Mouse (Mus musculus): Measurements from ENCODE around the gene Togaram2. TPM values are rescaled to one million over a fixed set of nuclear protein-coding genes. Genes with fewer than 3 reads are reported as not detected.

Togaram2 gene
- polyA plus RNA-seq, 2 experiments: 0.02 TPM; not detected in 1

- no peaks in the 10 kb centered on the region for H3K9me3 ChIP-seq (ENCODE audit: control insufficient read depth, low read length)
- H3K4me3 ChIP-seq (ENCODE audit: insufficient read depth in 1 of 2, low read depth in 2 of 2, low read length in 2 of 2): no peak overlapping the region
- no peak overlapping the region for H3K4me2 ChIP-seq (ENCODE audit: low read depth)
- peaks cover 0 to 5% of the 10 kb centered on the region in 2 experiments; a peak in 1 of 4 replicates for H3K4me1 ChIP-seq (replicated peaks; ENCODE audit: control insufficient read depth in 2 of 2, insufficient read depth in 2 of 2, low read length in 1 of 2)
- H3K27me3 ChIP-seq (ENCODE audit: control insufficient read depth, insufficient read depth, low read length): no peaks in the 10 kb centered on the region
- WGBS (ENCODE audit: insufficient replicate concordance): 64% methylated on average over 4 of the region's 4 CpGs
- TF ChIP-seq CTCF (IDR thresholded peaks at IDR 0.05; ENCODE audit: low read depth) (no peak), EP300 (IDR thresholded peaks at IDR 0.05; ENCODE audit: low read depth) (no peak)
- ATAC-seq (ENCODE audit: insufficient read depth) (no peak), DNase-seq (ENCODE audit: low read depth in 3 of 3, low spot score in 3 of 3) (no peak)
- H3K36me3 ChIP-seq (replicated peaks; ENCODE audit: control insufficient read depth, insufficient read depth, low read depth): peaks cover 27% of the 10 kb centered on the region
- H3K9ac ChIP-seq (replicated peaks): no peak overlapping the region
- H3K27ac ChIP-seq: no peak overlapping the region
Measured at GRCm38 (mm10) chr17:71657521-71657920, 15.5 kb upstream of the Togaram2 start.

GRCm38 (mm10) chr17:71658666-71659065 lies 14.4 kb upstream of the Togaram2 start:
- DNase-seq (ENCODE audit: low read depth in 3 of 3, low spot score in 3 of 3): no peak
- Histone ChIP-seq H3K36me3 (replicated peaks; ENCODE audit: control insufficient read depth, insufficient read depth, low read depth) (peaks cover 19% of the 10 kb centered on the region), H3K27me3 (ENCODE audit: control insufficient read depth, insufficient read depth, low read length) (no peaks in the 10 kb centered on the region), H3K4me3 (ENCODE audit: insufficient read depth in 1 of 2, low read depth in 2 of 2, low read length in 2 of 2) (no peak overlapping the region), H3K9ac (replicated peaks) (no peak overlapping the region), H3K9me3 (ENCODE audit: control insufficient read depth, low read length) (no peaks in the 10 kb centered on the region), H3K4me2 (ENCODE audit: low read depth) (no peak overlapping the region), H3K4me1 (replicated peaks; ENCODE audit: control insufficient read depth in 2 of 2, insufficient read depth in 2 of 2, low read length in 1 of 2) (peaks cover 0 to 5% of the 10 kb centered on the region in 2 experiments; a peak in 1 of 4 replicates), H3K27ac (no peak overlapping the region)
- TF ChIP-seq EP300 (IDR thresholded peaks at IDR 0.05; ENCODE audit: low read depth): no peak
- no peak for TF ChIP-seq CTCF (IDR thresholded peaks at IDR 0.05; ENCODE audit: low read depth)
- no peak for ATAC-seq (ENCODE audit: insufficient read depth)
- WGBS (ENCODE audit: insufficient replicate concordance): 77% methylated on average over 10 of the region's 10 CpGs

DNA sequence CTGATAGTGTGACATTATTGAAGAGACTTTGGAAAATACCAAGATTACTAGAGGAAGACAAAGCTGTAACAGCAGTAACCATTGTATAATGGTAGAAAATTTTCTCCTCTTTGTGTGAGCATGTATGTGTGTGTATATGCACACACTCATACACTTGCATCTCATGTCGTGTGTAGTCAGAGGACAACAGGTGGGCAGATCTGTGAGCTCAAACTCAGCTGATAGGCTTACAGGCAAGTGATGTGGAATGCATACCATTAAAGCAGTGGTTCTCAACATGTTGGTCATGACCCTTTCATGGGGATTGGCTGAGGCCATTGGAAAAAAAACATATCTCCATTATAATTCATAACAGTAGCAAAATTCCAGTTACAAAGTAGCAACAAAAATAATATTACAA lies 12.7 kb upstream of the Togaram2 start:
- DNase-seq (ENCODE audit: low read depth in 3 of 3, low spot score in 3 of 3) (no peak), ATAC-seq (ENCODE audit: insufficient read depth) (no peak)
- TF ChIP-seq CTCF (IDR thresholded peaks at IDR 0.05; ENCODE audit: low read depth) (no peak), EP300 (IDR thresholded peaks at IDR 0.05; ENCODE audit: low read depth) (no peak)
- Histone ChIP-seq H3K4me3 (ENCODE audit: insufficient read depth in 1 of 2, low read depth in 2 of 2, low read length in 2 of 2) (no peak overlapping the region), H3K36me3 (replicated peaks; ENCODE audit: control insufficient read depth, insufficient read depth, low read depth) (peaks cover 12% of the 10 kb centered on the region), H3K9me3 (ENCODE audit: control insufficient read depth, low read length) (no peaks in the 10 kb centered on the region), H3K4me1 (replicated peaks; ENCODE audit: control insufficient read depth in 2 of 2, insufficient read depth in 2 of 2, low read length in 1 of 2) (peaks cover 0 to 5% of the 10 kb centered on the region in 2 experiments; a peak in 1 of 4 replicates), H3K27ac (no peak overlapping the region), H3K4me2 (ENCODE audit: low read depth) (no peak overlapping the region), H3K27me3 (ENCODE audit: control insufficient read depth, insufficient read depth, low read length) (no peaks in the 10 kb centered on the region), H3K9ac (replicated peaks) (no peak overlapping the region)
- WGBS (ENCODE audit: insufficient replicate concordance): 30% methylated on average over 1 of the region's 1 CpGs

DNA sequence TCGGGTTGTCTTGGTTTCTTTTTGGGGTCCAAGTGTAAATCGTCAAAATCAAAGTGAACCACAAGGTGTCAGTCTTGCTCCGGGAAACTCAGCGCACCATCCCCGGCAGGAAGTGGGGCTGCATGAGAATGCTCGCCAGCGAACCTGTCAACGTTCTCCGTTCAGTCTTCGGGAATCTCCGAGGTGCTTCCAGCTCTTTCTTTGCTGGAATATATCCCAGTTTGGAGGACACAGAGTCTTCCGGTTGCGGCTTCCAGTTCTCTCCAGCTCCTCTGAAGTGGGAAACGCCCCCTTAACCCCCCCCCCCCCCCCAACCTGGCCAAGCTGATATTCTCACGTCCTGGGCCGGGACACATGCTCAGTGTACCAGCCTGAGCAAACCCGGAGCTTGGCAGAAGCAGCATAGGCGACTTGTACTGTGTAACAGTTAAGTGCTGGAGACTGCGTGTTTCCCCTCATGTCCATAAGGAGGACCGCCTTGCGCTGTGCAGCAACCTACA lies 10.3 kb upstream of the Togaram2 start:
- peaks cover 0 to 5% of the 10 kb centered on the region in 2 experiments; a peak in 1 of 4 replicates for H3K4me1 ChIP-seq (replicated peaks; ENCODE audit: control insufficient read depth in 2 of 2, insufficient read depth in 2 of 2, low read length in 1 of 2)
- DNase-seq (ENCODE audit: low read depth in 3 of 3, low spot score in 3 of 3) (peak; percentile 20 to 28 (median 24)), ATAC-seq (ENCODE audit: insufficient read depth) (peak; percentile 45)
- H3K4me2 ChIP-seq (ENCODE audit: low read depth): peak overlapping the region; percentile 52
- no peaks in the 10 kb centered on the region for H3K27me3 ChIP-seq (ENCODE audit: control insufficient read depth, insufficient read depth, low read length)
- peak overlapping the region; percentile 35 to 41; a peak in 3 of 4 replicates for H3K4me3 ChIP-seq (ENCODE audit: insufficient read depth in 1 of 2, low read depth in 2 of 2, low read length in 2 of 2)
- WGBS (ENCODE audit: insufficient replicate concordance): 13% methylated on average over 21 of the region's 21 CpGs
- no peak overlapping the region for H3K9ac ChIP-seq (replicated peaks)
- TF ChIP-seq CTCF (IDR thresholded peaks at IDR 0.05; ENCODE audit: low read depth) (peak; percentile 73), EP300 (IDR thresholded peaks at IDR 0.05; ENCODE audit: low read depth) (no peak)
- no peaks in the 10 kb centered on the region for H3K9me3 ChIP-seq (ENCODE audit: control insufficient read depth, low read length)
- H3K36me3 ChIP-seq (replicated peaks; ENCODE audit: control insufficient read depth, insufficient read depth, low read depth): no peaks in the 10 kb centered on the region
- no peak overlapping the region for H3K27ac ChIP-seq

GRCm38 (mm10) chr17:71663491-71663890 lies 9.6 kb upstream of the Togaram2 start:
- TF ChIP-seq CTCF (IDR thresholded peaks at IDR 0.05; ENCODE audit: low read depth) (no peak), EP300 (IDR thresholded peaks at IDR 0.05; ENCODE audit: low read depth) (no peak)
- ATAC-seq (ENCODE audit: insufficient read depth) (no peak), DNase-seq (ENCODE audit: low read depth in 3 of 3, low spot score in 3 of 3) (no peak)
- H3K9ac ChIP-seq (replicated peaks): no peak overlapping the region
- WGBS (ENCODE audit: insufficient replicate concordance): 37% methylated on average over 6 of the region's 6 CpGs
- no peaks in the 10 kb centered on the region for H3K9me3 ChIP-seq (ENCODE audit: control insufficient read depth, low read length)
- H3K27ac ChIP-seq: no peak overlapping the region
- no peaks in the 10 kb centered on the region for H3K36me3 ChIP-seq (replicated peaks; ENCODE audit: control insufficient read depth, insufficient read depth, low read depth)
- H3K4me2 ChIP-seq (ENCODE audit: low read depth): no peak overlapping the region
- peaks cover 0 to 5% of the 10 kb centered on the region in 2 experiments; a peak in 1 of 4 replicates for H3K4me1 ChIP-seq (replicated peaks; ENCODE audit: control insufficient read depth in 2 of 2, insufficient read depth in 2 of 2, low read length in 1 of 2)
- no peak overlapping the region for H3K4me3 ChIP-seq (ENCODE audit: insufficient read depth in 1 of 2, low read depth in 2 of 2, low read length in 2 of 2)
- no peaks in the 10 kb centered on the region for H3K27me3 ChIP-seq (ENCODE audit: control insufficient read depth, insufficient read depth, low read length)

All from liver, embryonic 14.5 days (tissue).